Mouse (Mus musculus) neural tube, embryonic 11.5 days (tissue): ENCODE results near the gene H2-M5. TPM values are rescaled to one million over a fixed set of nuclear protein-coding genes. Genes with fewer than 3 reads are reported as not detected.

Experiments
- ATAC-seq: fragments of 200-750 bp; cut with Nextera tagmentation; 2 replicates; pipeline ENCODE4 v1.8.0; 2017; ENCODE audit warnings: moderate number of reproducible peaks, mild to moderate bottlenecking, moderate TSS enrichment, moderate library complexity; ENCODE audit not compliant: insufficient read depth, low FRiP score, low TSS enrichment
- DNase-seq: peaks from one replicate; pipeline ENCODE4 v3.0.0-alpha.2; 2015; ENCODE audit warnings: low spot score
- H3K27ac ChIP-seq: fragments of 300-500 bp; sonication (generic); 2 replicates; pipeline ENCODE4 v1.5.1; 2014; ENCODE audit warnings: low read depth, mild to moderate bottlenecking, low read length
- H3K27me3 ChIP-seq: fragments of 300-500 bp; sonication (generic); 2 replicates; pipeline ENCODE4 v1.6.1; 2014; ENCODE audit warnings: mild to moderate bottlenecking, low read length, mixed read lengths; ENCODE audit not compliant: control insufficient read depth, insufficient read depth
- H3K36me3 ChIP-seq: fragments of 300-500 bp; sonication (generic); 2 replicates; pipeline ENCODE4 v1.6.1; 2014; ENCODE audit warnings: mild to moderate bottlenecking, low read length, moderate library complexity, mixed read lengths; ENCODE audit not compliant: control insufficient read depth, insufficient read depth
- H3K4me1 ChIP-seq: fragments of 300-500 bp; sonication (generic); 2 replicates; pipeline ENCODE4 v1.6.1; 2014; ENCODE audit warnings: low read length, mixed read lengths; ENCODE audit not compliant: control insufficient read depth, insufficient read depth
- H3K4me2 ChIP-seq: fragments of 300-500 bp; sonication (generic); 2 replicates; pipeline ENCODE4 v1.6.1; 2014; ENCODE audit warnings: low read depth, mild to moderate bottlenecking, moderate library complexity
- H3K4me3 ChIP-seq: fragments of 300-500 bp; sonication (generic); 2 replicates; pipeline ENCODE4 v1.5.1; 2014; ENCODE audit warnings: low read depth, low read length
- H3K9ac ChIP-seq: fragments of 300-500 bp; sonication (generic); 2 replicates; pipeline ENCODE4 v1.6.1; 2014; ENCODE audit warnings: mild to moderate bottlenecking, low read length
- H3K9me3 ChIP-seq: fragments of 300-500 bp; sonication (generic); 2 replicates; pipeline ENCODE4 v1.6.1; 2016; ENCODE audit warnings: low read length; ENCODE audit not compliant: control insufficient read depth
- WGBS: fragments of 180-500 bp; shearing (Covaris S2); extraction: QIAGEN DNeasy Blood & Tissue Kit; methylation state at CpG from one replicate; pipeline ENCODE4 v1.1.7; 2014; 5-methylcytosine and 5-hydroxymethylcytosine counted together
- polyA plus RNA-seq: library from polyadenylated mRNA; unstranded; fragments of >200 nt; fragmentation: Nextera tagmentation; extraction: Ambion mirVana; gene quantifications from 2 replicates; pipeline ENCODE4 v1.2.1, GENCODE M21; 2014

The H2-M5 gene
- polyA plus RNA-seq, 1 experiment from 2014 or later: 1.1 TPM

- H3K9me3 ChIP-seq: no peaks in the 10 kb centered on the region
- no peak overlapping the region for H3K9ac ChIP-seq
- H3K4me1 ChIP-seq: peaks cover 11% of the 10 kb centered on the region; the same call in 1 of the 2 replicates
- no peak overlapping the region for H3K27ac ChIP-seq
- peaks cover 19% of the 10 kb centered on the region for H3K27me3 ChIP-seq
- H3K36me3 ChIP-seq: peaks cover 2% of the 10 kb centered on the region; the same call in 1 of the 2 replicates
- WGBS: 92% methylated on average over 1 of the region's 1 CpGs
- no peak overlapping the region for H3K4me2 ChIP-seq
- no peak overlapping the region for H3K4me3 ChIP-seq
- no peak for DNase-seq
- ATAC-seq: no peak
Measured at GRCm38 (mm10) chr17:36948286-36948685, 41.1 kb downstream of the H2-M5 start.

DNA sequence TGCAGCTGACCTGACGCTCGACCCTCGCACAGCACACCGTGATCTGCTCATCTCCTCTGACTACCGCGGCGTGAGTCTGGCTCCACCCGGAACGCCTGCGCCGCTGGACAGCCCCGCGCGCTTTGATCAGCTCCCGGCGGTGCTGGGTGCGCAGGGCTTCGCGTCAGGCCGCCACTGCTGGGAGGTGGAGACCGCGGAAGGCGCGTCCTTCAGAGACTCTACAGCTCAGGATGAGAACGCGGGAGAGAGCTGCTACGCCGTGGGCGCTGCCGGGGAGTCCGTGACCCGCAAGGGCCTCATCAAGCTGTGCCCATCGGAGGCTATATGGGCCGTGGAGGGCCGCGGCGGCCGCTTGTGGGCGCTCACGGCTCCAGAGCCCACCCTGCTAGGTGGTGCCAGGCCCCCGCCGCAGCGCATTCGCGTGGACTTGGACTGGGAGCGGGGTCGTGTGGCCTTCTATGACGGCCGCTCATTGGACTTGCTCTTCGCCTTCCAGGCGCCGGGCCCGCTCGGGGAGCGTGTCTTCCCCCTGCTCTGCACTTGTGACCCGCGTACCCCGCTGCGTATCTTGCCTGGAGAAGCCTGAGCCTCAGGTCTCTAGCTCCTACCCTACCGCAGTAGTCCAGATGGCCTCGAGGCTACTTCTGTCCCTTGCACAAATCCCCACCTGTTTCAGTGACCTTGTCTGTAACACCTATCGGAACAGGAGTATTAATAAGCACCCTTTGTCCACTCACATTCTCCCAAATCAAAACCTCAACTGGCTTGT, 42.1 kb downstream of the H2-M5 start:
- Histone ChIP-seq H3K27ac (peak overlapping the region; percentile 11; the same call in 1 of the 2 replicates), H3K4me3 (peak overlapping the region; percentile 37), H3K4me1 (peaks cover 17% of the 10 kb centered on the region; the same call in 1 of the 2 replicates), H3K9me3 (no peaks in the 10 kb centered on the region), H3K27me3 (peaks cover 30% of the 10 kb centered on the region), H3K4me2 (peak overlapping the region; percentile 80), H3K9ac (peak overlapping the region; percentile 85), H3K36me3 (peaks cover 2% of the 10 kb centered on the region; the same call in 1 of the 2 replicates)
- ATAC-seq (peak; percentile 54), DNase-seq (peak; percentile 79)
- 2% methylated on average over 62 of the region's 62 CpGs for WGBS

DNA sequence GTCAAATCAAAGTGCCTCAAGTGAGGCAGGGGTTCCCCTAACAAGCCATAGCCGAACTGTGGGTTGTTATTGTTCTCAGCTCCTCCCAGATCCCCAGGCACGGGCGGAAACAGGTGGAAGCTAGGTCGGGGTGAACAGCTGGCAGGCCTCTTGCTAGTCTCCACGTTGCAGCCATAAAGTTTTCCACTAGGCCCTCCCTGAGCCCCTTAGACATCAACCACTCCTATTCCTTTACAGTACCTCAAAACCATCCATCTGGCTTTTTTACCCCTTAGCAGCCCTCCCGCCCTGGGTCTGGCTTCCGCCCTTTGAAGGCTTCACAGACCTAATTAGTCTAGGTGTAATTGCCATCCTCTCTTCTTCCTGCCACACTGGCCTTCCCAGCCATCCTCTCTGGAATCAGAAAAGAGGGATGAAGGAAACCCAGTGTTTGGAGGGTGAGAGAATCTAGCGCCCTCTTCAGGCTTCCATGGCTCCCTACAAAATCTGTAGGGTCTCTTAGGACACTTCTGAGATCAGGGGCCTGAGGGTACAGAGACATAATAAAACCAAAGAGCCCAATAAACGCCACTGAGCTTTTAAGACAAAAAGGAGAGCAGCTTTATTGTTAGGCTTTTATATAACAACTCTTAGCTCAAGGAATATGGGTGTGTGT, 45.1 kb downstream of the H2-M5 start:
- Histone ChIP-seq H3K4me2 (no peak overlapping the region), H3K9ac (no peak overlapping the region), H3K4me3 (no peak overlapping the region), H3K27me3 (peaks cover 31% of the 10 kb centered on the region), H3K36me3 (peaks cover 2% of the 10 kb centered on the region; the same call in 1 of the 2 replicates), H3K9me3 (no peaks in the 10 kb centered on the region), H3K4me1 (peaks cover 8% of the 10 kb centered on the region; the same call in 1 of the 2 replicates), H3K27ac (no peak overlapping the region)
- DNase-seq (peak; percentile 33), ATAC-seq (no peak)
- WGBS: 12% methylated on average over 9 of the region's 9 CpGs

DNA sequence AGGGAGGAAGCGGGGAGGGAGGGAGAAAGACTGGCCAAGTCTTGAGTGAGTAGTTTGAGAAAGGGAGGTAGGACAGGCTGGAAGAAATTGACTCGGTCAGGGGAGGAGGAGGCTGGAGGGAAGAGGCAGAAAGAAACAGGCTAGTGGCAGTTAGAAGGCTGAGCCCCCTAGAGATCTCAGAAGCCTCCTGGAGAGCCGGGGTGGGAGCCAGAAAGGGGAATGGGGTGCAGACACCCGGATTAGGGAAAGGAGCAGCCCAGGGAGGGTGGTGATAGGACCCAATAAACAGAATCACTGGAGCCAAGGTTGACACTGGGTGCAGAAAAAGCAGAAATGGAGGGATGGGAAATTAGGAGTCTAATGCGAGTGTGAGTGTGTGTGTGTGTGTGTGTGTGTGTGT, 45.6 kb downstream of the H2-M5 start:
- Histone ChIP-seq H3K4me3 (no peak overlapping the region), H3K27me3 (peaks cover 31% of the 10 kb centered on the region), H3K4me2 (no peak overlapping the region), H3K4me1 (peaks cover 8% of the 10 kb centered on the region; the same call in 1 of the 2 replicates), H3K9ac (no peak overlapping the region), H3K9me3 (no peaks in the 10 kb centered on the region), H3K36me3 (no peaks in the 10 kb centered on the region), H3K27ac (no peak overlapping the region)
- DNase-seq (no peak), ATAC-seq (no peak)
- WGBS: 18% methylated on average over 5 of the region's 5 CpGs

DNA sequence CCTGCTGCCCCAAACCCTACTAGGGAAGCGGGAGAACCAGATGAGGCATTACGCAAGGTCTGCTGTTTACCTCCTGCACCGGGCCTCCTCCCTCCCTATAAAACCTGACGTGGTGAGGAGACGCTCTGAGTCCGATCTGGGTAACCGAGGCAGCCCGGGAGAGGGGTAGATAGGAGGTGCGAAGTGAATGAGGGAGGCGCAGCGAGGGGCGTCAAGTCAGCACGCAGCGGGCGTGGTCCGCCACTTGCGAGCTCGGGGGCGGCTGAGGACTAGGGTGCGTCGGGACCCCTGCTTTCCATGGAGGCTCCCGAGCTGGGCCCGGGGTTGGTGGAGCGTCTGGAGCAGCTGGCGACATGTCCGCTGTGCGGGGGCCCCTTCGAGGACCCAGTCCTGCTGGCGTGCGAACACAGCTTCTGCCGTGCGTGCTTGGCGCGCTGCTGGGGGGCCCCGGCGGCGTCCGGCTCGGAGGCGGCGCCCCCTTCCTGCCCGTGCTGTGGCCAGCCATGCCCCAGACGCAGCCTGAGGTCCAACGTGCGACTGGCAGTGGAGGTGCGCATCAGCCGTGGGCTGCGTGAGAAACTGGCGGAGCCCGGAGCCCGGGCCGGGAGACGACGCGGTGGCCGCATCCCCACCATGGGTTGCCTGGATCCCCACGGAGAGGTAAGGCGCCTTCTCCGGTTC, 46.4 kb downstream of the H2-M5 start, which contains the start of gene Rnf39:
Gene Rnf39, plus strand, starts transcription at position 128 of the 681 bp plus-strand sequence.
- ATAC-seq: no peak
- Histone ChIP-seq H3K4me1 (peaks cover 8% of the 10 kb centered on the region; the same call in 1 of the 2 replicates), H3K27me3 (peaks cover 31% of the 10 kb centered on the region), H3K4me3 (peak within 1 kb of the TSS; percentile 33), H3K9ac (peak within 1 kb of the TSS; percentile 41), H3K4me2 (peak within 1 kb of the TSS; percentile 54), H3K36me3 (no peaks in the 10 kb centered on the region), H3K9me3 (no peaks in the 10 kb centered on the region), H3K27ac (no peak within 1 kb of the TSS)
- 2% methylated on average over 58 of the region's 59 CpGs for WGBS
- peak; percentile 17 for DNase-seq

DNA sequence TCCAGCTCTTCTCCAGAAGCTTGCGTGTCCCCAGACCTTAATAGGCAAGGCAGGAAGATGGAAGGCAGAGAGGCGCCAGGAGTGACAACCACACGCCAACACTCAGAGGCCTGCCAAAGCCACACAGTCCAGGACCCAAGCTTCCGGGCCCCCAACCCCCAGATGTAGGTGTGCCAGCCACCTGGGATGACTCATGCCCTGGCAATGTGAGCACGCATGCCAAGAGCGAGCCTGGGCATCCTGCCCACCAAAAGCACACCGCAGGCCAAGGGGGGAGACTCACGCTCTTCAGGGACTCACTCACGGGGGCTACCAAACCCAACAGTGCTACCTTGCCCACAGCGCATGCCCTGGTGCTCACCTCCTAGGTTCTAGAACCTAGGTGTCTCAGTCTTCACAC, 46.9 kb downstream of the H2-M5 start:
- no peaks in the 10 kb centered on the region for H3K36me3 ChIP-seq
- no peaks in the 10 kb centered on the region for H3K9me3 ChIP-seq
- H3K4me1 ChIP-seq: peaks cover 6% of the 10 kb centered on the region; the same call in 1 of the 2 replicates
- 59% methylated on average over 10 of the region's 10 CpGs for WGBS
- no peak overlapping the region for H3K9ac ChIP-seq
- H3K27me3 ChIP-seq: peaks cover 31% of the 10 kb centered on the region
- ATAC-seq (no peak), DNase-seq (no peak)
- no peak overlapping the region for H3K4me3 ChIP-seq
- H3K27ac ChIP-seq: no peak overlapping the region
- H3K4me2 ChIP-seq: peak overlapping the region; percentile 54

DNA sequence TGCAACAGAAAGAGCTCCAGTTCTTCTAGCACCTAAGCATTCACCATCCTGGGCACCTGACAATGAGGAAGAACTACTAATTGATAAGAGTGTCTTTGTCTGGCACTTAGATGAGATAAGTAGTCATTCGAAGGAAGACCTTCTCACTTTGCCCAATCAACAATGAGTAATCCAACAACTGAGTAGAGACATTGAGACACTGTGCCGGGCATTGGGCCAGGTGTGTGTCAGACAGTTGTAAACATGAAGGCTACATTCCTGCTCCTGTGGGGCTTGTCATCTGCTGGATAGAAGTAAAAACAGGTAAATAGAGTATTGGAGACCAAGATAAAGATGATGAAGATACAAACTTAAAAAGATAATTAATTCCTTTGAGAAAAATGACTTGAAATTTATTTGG, 51.3 kb downstream of the H2-M5 start:
- Histone ChIP-seq H3K9ac (no peak overlapping the region), H3K4me1 (peaks cover 5% of the 10 kb centered on the region; the same call in 1 of the 2 replicates), H3K4me3 (no peak overlapping the region), H3K27me3 (peaks cover 10% of the 10 kb centered on the region), H3K36me3 (no peaks in the 10 kb centered on the region), H3K9me3 (no peaks in the 10 kb centered on the region), H3K4me2 (no peak overlapping the region), H3K27ac (no peak overlapping the region)
- no peak for ATAC-seq
- no peak for DNase-seq
- WGBS: 88% methylated on average over 2 of the region's 2 CpGs
